Mouse (Mus musculus): ENCODE measurements at regions not wholly inside any gene's neighbourhood (a gene's known extent, or its start where the extent isn't known, plus 50 kb on each side); places are given as distances from the start of the nearest gene placed in this dataset.

DNA sequence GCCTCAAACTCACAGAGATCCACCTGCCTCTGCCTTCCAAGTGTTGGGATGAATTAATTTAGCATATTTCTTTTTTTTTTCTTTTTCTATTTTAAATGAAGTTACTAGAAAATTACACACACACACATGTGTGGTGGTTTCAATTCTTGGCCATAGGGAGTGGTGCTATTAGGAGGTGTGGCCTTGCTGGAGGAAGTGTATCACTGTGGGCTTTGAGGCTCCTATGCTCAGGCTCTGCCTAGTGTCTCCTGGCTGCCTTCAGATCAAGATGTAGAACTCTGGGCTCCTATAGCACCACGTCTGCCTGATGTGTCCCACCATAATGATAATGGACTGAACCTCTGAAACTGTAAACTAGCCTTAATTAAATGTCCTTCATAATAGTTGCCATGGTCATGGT is 66.8 kb upstream of the Haao start:
- Histone ChIP-seq H3K4me1 (peaks cover 69% of the 10 kb centered on the region), H3K9me3 (no peaks in the 10 kb centered on the region), H3K27ac (replicated peaks) (peak overlapping the region; percentile 90), H3K36me3 (replicated peaks) (no peaks in the 10 kb centered on the region), H3K27me3 (replicated peaks; ENCODE audit: low read depth, poor library complexity, severe bottlenecking) (no peaks in the 10 kb centered on the region), H3K4me3 (no peak overlapping the region)
- no peak for DNase-seq (ENCODE audit: low spot score)
- WGBS: 79% methylated on average over 1 of the region's 1 CpGs

DNA sequence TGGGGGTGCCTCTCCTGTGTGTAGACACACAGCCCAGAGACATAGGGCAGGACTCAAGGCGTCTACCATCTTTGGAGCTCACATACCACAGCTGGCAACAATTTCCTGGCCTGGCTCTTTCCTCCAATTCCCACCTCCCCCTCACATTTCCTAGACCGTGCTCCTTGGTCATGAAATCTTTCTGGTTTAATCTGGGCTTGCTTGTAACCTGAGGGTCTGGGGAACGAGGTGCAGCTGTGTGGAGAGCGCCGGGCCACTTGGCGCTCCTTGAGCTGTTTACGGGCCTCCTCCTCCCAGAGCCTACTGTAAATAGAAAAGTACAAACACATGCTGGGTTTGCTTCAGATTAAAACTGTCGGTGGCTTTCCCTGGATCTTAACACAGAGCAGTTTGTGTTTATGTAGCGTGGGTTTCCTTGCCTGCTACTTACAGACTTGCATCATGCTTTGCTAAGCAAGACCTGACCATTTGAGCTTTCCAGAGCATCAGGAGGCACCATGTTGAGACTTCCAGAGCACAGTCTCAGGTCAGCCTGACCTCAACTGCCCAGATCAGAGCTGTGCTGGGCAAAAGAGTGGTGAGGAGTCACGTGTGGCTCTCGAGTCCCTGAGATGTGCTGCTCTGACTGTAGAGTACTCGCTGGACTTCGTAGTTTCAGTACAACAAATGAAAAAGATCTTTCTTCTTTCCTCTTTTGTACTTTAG is 66.1 kb upstream of the Haao start:
- Histone ChIP-seq H3K4me3 (no peak overlapping the region), H3K27me3 (replicated peaks; ENCODE audit: low read depth, poor library complexity, severe bottlenecking) (no peaks in the 10 kb centered on the region), H3K36me3 (replicated peaks) (no peaks in the 10 kb centered on the region), H3K9me3 (no peaks in the 10 kb centered on the region), H3K27ac (replicated peaks) (peak overlapping the region; percentile 90), H3K4me1 (peaks cover 74% of the 10 kb centered on the region)
- 37% methylated on average over 13 of the region's 13 CpGs for WGBS
- peak; percentile 89 for DNase-seq (ENCODE audit: low spot score)

DNA sequence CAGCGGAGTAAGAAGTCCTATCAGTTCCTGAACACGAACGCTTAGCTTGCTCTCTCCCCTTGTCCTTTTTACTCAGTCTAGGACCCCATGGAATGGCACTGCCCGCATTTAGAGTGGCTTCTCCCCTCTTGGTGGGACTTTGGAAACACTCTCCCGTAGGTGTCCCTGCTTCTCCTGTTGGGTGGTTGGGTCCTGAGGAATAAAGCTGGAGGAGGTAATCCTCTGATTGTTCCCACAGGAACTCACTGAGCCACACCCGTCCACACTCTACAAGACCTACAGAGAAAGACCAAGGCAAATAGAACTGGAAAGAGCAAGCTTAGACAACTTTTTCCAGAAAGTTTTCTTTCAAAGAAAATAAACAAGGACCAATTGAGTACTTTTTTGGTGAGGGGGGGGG is 64.7 kb upstream of the Haao start:
- DNase-seq (ENCODE audit: low spot score): no peak
- no peaks in the 10 kb centered on the region for H3K36me3 ChIP-seq (replicated peaks)
- H3K4me1 ChIP-seq: peaks cover 60% of the 10 kb centered on the region
- no peaks in the 10 kb centered on the region for H3K9me3 ChIP-seq
- 91% methylated on average over 6 of the region's 6 CpGs for WGBS
- peak overlapping the region; percentile 90 for H3K27ac ChIP-seq (replicated peaks)
- H3K4me3 ChIP-seq: no peak overlapping the region
- no peaks in the 10 kb centered on the region for H3K27me3 ChIP-seq (replicated peaks; ENCODE audit: low read depth, poor library complexity, severe bottlenecking)

DNA sequence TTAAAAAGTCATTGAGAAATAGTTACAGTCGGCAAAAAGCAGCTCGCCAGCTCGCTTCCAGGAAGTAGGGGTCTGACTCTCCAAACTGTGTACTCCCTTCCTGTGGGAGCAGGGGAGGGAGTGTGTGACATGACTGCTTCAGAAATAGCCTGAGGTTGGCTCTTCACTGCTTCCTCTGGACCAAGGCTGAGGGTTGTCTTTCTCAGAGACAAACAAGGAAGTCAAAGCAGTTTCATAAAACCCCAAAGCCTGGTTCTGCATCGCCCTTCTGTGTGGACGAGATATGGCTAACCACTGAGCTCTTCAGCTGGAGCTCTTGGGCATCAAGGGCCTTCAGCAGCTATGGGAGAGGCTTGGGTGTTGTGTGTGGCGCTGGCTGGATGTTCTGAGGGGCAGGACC is 61.0 kb upstream of the Haao start:
- H3K27ac ChIP-seq (replicated peaks): peak overlapping the region; percentile 63
- no peaks in the 10 kb centered on the region for H3K27me3 ChIP-seq (replicated peaks; ENCODE audit: low read depth, poor library complexity, severe bottlenecking)
- DNase-seq (ENCODE audit: low spot score): no peak
- peaks cover 37% of the 10 kb centered on the region for H3K4me1 ChIP-seq
- 88% methylated on average over 6 of the region's 6 CpGs for WGBS
- no peaks in the 10 kb centered on the region for H3K36me3 ChIP-seq (replicated peaks)
- no peaks in the 10 kb centered on the region for H3K9me3 ChIP-seq
- H3K4me3 ChIP-seq: no peak overlapping the region

GRCm38 (mm10) chr17:83907538-83907937 is 59.8 kb upstream of the Haao start:
- H3K9me3 ChIP-seq: no peaks in the 10 kb centered on the region

DNA sequence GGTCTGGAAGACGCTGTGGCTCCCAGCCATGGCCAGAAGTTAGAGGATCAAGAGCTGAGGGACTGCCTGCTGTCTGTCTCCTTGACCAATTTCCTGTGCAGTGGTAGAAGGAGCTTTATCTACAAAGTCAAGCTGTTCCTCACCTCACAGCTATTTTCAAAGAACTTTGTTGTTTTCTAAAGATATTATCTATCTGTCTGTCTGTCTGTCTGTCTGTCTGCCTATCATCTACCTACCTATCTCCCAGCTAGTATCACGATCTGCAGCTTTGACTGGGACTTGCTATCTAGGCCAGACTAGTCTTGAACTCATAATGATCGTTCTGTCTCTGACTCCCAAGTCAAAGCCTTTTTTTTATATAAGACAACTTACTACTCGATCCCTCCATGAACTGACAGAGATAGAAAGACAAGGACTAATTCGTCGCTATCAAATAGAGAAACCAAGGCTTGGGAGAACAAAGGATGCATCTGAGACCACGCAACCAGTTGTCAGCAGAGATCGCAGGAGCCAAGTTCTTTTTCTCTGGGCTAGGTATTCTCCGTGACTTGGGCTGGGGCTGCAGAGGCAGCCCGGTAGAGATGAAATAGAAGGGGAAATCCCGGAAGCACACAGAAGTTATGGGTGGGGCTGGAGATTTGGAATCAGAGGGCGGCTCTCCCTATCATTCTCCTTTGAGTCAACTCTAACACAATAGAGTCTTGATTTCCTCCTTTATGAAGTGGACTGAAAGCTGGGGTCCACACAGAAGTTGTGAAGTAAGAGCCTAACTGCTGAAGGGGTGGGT is 59.2 kb upstream of the Haao start:
- Histone ChIP-seq H3K4me3 (no peak overlapping the region), H3K27me3 (replicated peaks; ENCODE audit: low read depth, poor library complexity, severe bottlenecking) (no peaks in the 10 kb centered on the region), H3K9me3 (no peaks in the 10 kb centered on the region), H3K27ac (replicated peaks) (0 out of 2 replicates have a peak overlapping the region, but pooled peaks have one; percentile 20), H3K4me1 (peaks cover 41% of the 10 kb centered on the region), H3K36me3 (replicated peaks) (no peaks in the 10 kb centered on the region)
- no peak for DNase-seq (ENCODE audit: low spot score)
- WGBS: 91% methylated on average over 12 of the region's 12 CpGs

More at GRCm38 (mm10) chr17:83907538-83907937, 59.8 kb upstream of the Haao start:
- H3K4me3 ChIP-seq: no peak overlapping the region
- no peaks in the 10 kb centered on the region for H3K36me3 ChIP-seq (replicated peaks)
- DNase-seq (ENCODE audit: low spot score): no peak
- peaks cover 39% of the 10 kb centered on the region for H3K4me1 ChIP-seq
- no peaks in the 10 kb centered on the region for H3K27me3 ChIP-seq (replicated peaks; ENCODE audit: low read depth, poor library complexity, severe bottlenecking)
- 0 out of 2 replicates have a peak overlapping the region, but pooled peaks have one; percentile 8 for H3K27ac ChIP-seq (replicated peaks)
- WGBS: 87% methylated on average over 3 of the region's 3 CpGs

DNA sequence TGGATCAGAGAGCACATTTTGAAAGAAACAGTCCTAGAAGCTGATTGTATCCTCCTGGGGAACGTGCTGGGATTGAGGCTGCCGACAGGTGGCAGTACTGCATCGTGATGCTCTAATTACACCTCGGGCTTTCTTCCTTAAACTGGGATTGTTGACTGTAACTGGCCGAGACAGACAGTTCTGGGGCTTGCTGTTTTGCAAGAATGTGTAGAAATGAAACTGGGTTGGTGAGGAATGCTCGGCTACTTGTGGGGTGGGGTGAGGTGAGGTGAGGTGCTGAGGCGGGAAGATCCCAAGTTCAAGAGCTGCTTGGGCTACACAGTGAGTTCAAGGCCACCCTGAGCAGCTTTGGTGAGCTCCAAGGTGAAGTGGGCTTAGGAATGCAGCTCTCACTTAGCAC is 55.7 kb upstream of the Haao start:
- H3K9me3 ChIP-seq: no peaks in the 10 kb centered on the region
- DNase-seq (ENCODE audit: low spot score): peak; percentile 88
- no peak overlapping the region for H3K4me3 ChIP-seq
- WGBS: 3% methylated on average over 7 of the region's 7 CpGs
- H3K36me3 ChIP-seq (replicated peaks): no peaks in the 10 kb centered on the region
- peak overlapping the region; percentile 73 for H3K27ac ChIP-seq (replicated peaks)
- 0 out of 2 replicates have a peak, but pooled peaks cover 3% of the 10 kb centered on the region for H3K27me3 ChIP-seq (replicated peaks; ENCODE audit: low read depth, poor library complexity, severe bottlenecking)
- peaks cover 52% of the 10 kb centered on the region for H3K4me1 ChIP-seq

GRCm38 (mm10) chr17:83902523-83902922 is 54.8 kb upstream of the Haao start:
- H3K27ac ChIP-seq (replicated peaks): peak overlapping the region; percentile 52

DNA sequence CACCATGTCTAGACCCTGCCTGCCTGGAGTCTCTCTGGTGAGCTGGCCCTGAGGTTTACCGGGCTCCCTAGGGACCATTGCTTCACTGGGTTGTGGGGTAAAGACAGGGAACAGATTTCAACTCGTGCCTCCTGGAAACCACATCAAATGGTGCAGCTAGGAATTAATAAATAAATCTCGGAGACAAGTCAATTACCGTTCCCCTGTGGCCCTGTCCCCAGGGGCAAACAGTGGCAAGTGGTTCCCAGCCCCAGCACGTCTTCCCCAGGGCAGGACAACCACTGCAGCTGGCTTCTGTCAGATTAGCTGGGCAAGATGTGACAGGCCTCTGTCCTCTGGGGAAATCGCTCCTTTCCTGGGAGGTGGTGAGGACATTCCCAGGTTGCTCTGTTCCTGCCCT is 54.3 kb upstream of the Haao start:
- Histone ChIP-seq H3K36me3 (replicated peaks) (no peaks in the 10 kb centered on the region), H3K27me3 (replicated peaks; ENCODE audit: low read depth, poor library complexity, severe bottlenecking) (0 out of 2 replicates have a peak, but pooled peaks cover 3% of the 10 kb centered on the region), H3K4me1 (peaks cover 63% of the 10 kb centered on the region), H3K4me3 (no peak overlapping the region), H3K9me3 (no peaks in the 10 kb centered on the region), H3K27ac (replicated peaks) (peak overlapping the region; percentile 52)
- 47% methylated on average over 6 of the region's 6 CpGs for WGBS
- DNase-seq (ENCODE audit: low spot score): no peak

More at GRCm38 (mm10) chr17:83902523-83902922, 54.8 kb upstream of the Haao start:
- H3K27me3 ChIP-seq (replicated peaks; ENCODE audit: low read depth, poor library complexity, severe bottlenecking): 0 out of 2 replicates have a peak, but pooled peaks cover 3% of the 10 kb centered on the region
- H3K4me3 ChIP-seq: no peak overlapping the region
- H3K36me3 ChIP-seq (replicated peaks): no peaks in the 10 kb centered on the region
- no peaks in the 10 kb centered on the region for H3K9me3 ChIP-seq
- no peak for DNase-seq (ENCODE audit: low spot score)
- peaks cover 59% of the 10 kb centered on the region for H3K4me1 ChIP-seq
- 56% methylated on average over 3 of the region's 3 CpGs for WGBS

- WGBS: 73% methylated on average over 7 of the region's 7 CpGs
- peaks cover 81% of the 10 kb centered on the region for H3K4me1 ChIP-seq
Measured at GRCm38 (mm10) chr17:83899588-83900152, 51.9 kb upstream of the Haao start.

GRCm38 (mm10) chr17:83898531-83898930 is 50.8 kb upstream of the Haao start:
- Histone ChIP-seq H3K27ac (replicated peaks) (no peak overlapping the region; the same call in 1 of the 2 replicates), H3K36me3 (replicated peaks) (no peaks in the 10 kb centered on the region), H3K27me3 (replicated peaks; ENCODE audit: low read depth, poor library complexity, severe bottlenecking) (0 out of 2 replicates have a peak, but pooled peaks cover 3% of the 10 kb centered on the region), H3K9me3 (no peaks in the 10 kb centered on the region), H3K4me1 (peaks cover 73% of the 10 kb centered on the region), H3K4me3 (no peak overlapping the region)
- WGBS: 95% methylated on average over 5 of the region's 5 CpGs
- DNase-seq (ENCODE audit: low spot score): no peak

More at GRCm38 (mm10) chr17:83899588-83900152, 51.9 kb upstream of the Haao start:
- DNase-seq (ENCODE audit: low spot score): no peak
- Histone ChIP-seq H3K36me3 (replicated peaks) (no peaks in the 10 kb centered on the region), H3K9me3 (no peaks in the 10 kb centered on the region), H3K27me3 (replicated peaks; ENCODE audit: low read depth, poor library complexity, severe bottlenecking) (0 out of 2 replicates have a peak, but pooled peaks cover 3% of the 10 kb centered on the region), H3K27ac (replicated peaks) (peak overlapping the region; percentile 66), H3K4me3 (no peak overlapping the region)

Data from embryonic facial prominence, embryonic 10.5 days (tissue).